Mouse (Mus musculus) lung, postnatal 0 days (tissue): Measurements from ENCODE around the gene Prss48.

Experiments used
- CTCF ChIP-seq: IDR thresholded peaks from 2 replicates; pipeline ENCODE4 v1.5.1; 2016; ENCODE audit warnings: antibody characterized with exemption, mild to moderate bottlenecking
- EP300 ChIP-seq: IDR thresholded peaks from 2 replicates; pipeline ENCODE4 v1.6.1; 2016; ENCODE audit warnings: antibody characterized with exemption, mild to moderate bottlenecking, control low read depth

DNA sequence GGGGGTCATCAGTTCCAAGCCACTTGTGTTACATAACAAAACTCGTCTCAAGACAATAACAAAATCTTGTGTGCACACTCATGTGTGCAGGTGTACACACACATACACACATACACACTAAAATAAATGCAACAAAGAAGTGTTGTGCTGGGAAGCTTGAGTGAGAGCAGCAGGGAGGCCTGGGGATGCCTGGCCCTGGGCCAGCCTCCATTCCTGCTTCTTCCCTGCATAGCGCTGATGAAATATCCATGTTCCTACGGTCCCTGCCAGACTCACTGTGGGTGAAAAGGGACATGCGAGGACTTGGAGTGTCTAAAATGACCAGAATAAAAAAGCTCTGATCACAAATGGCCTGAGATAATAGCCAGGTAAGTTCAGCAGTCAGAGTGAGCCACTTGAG, 28.3 kb upstream of the Prss48 start:
- no peak for TF ChIP-seq EP300
- TF ChIP-seq CTCF, result no peak
